Mouse (Mus musculus) limb, embryonic 12.5 days (tissue): ENCODE data around the gene Gm9903. TPM values are rescaled to one million over a fixed set of nuclear protein-coding genes. Genes with fewer than 3 reads are reported as not detected.

ENCODE experiments used
- ATAC-seq: fragments of 200-750 bp; cut with Nextera tagmentation; 2 replicates; pipeline ENCODE4 v1.8.0; 2017; ENCODE audit warnings: low read depth, moderate TSS enrichment; ENCODE audit not compliant: insufficient number of reproducible peaks, insufficient read depth, low FRiP score, low TSS enrichment
- H3K27ac ChIP-seq: fragments of 300-500 bp; sonication (generic); 2 replicates; pipeline ENCODE4 v1.5.1; 2016; ENCODE audit warnings: mild to moderate bottlenecking, moderate library complexity
- H3K27me3 ChIP-seq: fragments of 300-500 bp; sonication (generic); 2 replicates; pipeline ENCODE4 v1.6.1; 2016; ENCODE audit warnings: mild to moderate bottlenecking, moderate library complexity
- H3K36me3 ChIP-seq: fragments of 300-500 bp; sonication (generic); 2 replicates; pipeline ENCODE4 v1.6.1; 2016; ENCODE audit warnings: mild to moderate bottlenecking, moderate library complexity
- H3K4me1 ChIP-seq: fragments of 300-500 bp; sonication (generic); replicated peaks from 2 replicates; pipeline ENCODE4 v1.6.1; 2016
- H3K4me2 ChIP-seq: fragments of 300-500 bp; sonication (generic); 2 replicates; pipeline ENCODE4 v1.6.1; 2016; ENCODE audit warnings: mild to moderate bottlenecking, moderate library complexity
- H3K4me3 ChIP-seq: fragments of 300-500 bp; sonication (generic); replicated peaks from 2 replicates; pipeline ENCODE4 v1.5.1; 2016; ENCODE audit warnings: mild to moderate bottlenecking
- H3K9ac ChIP-seq: fragments of 300-500 bp; sonication (generic); replicated peaks from 2 replicates; pipeline ENCODE4 v1.6.1; 2016; ENCODE audit warnings: mild to moderate bottlenecking, moderate library complexity
- H3K9me3 ChIP-seq: fragments of 300-500 bp; sonication (generic); 2 replicates; pipeline ENCODE4 v1.6.1; 2016; ENCODE audit warnings: mild to moderate bottlenecking, moderate library complexity
- WGBS: fragments of 180-500 bp; shearing (Covaris S2); methylation state at CpG from one replicate; pipeline ENCODE4 v1.1.7; 2016; 5-methylcytosine and 5-hydroxymethylcytosine counted together
- polyA plus RNA-seq: library from polyadenylated mRNA; unstranded; fragments of >200 nt; fragmentation: Nextera tagmentation; extraction: Ambion mirVana; gene quantifications from 2 replicates; pipeline ENCODE4 v1.2.1, GENCODE M21; 2016

Gm9903 gene
- polyA plus RNA-seq: 0.46 and 0.74 TPM in 2 replicates

- peaks cover 22% of the 10 kb centered on the region for H3K4me1 ChIP-seq
- peak within 1 kb of the TSS; percentile 76 for H3K4me2 ChIP-seq
- peak within 1 kb of the TSS; percentile 87 for H3K4me3 ChIP-seq
- peaks cover 8% of the 10 kb centered on the region for H3K36me3 ChIP-seq
- no peaks in the 10 kb centered on the region for H3K27me3 ChIP-seq
- under 1% methylated on average over 95 of the region's 99 CpGs for WGBS
- peak within 1 kb of the TSS; percentile 90 for H3K27ac ChIP-seq
- H3K9me3 ChIP-seq: no peaks in the 10 kb centered on the region
- peak within 1 kb of the TSS; percentile 84 for H3K9ac ChIP-seq
- ATAC-seq: peak; percentile 95
Measured at GRCm38 (mm10) chr5:33629301-33629987, at the start of gene Gm9903, which contains the start of gene Fam53a. Gm9903 (plus strand) TSS chr5:33629925. Fam53a (minus strand) TSS chr5:33629635.

GRCm38 (mm10) chr5:33580336-33580735 lies 49.4 kb upstream of the Gm9903 start:
- H3K4me2 ChIP-seq: no peak overlapping the region
- no peaks in the 10 kb centered on the region for H3K36me3 ChIP-seq
- 93% methylated on average over 1 of the region's 1 CpGs for whole genome bisulfite sequencing
- H3K27me3 ChIP-seq: no peaks in the 10 kb centered on the region
- no peak for ATAC-seq
- H3K4me1 ChIP-seq: no peaks in the 10 kb centered on the region
- H3K4me3 ChIP-seq: no peak overlapping the region
- H3K9ac ChIP-seq: no peak overlapping the region
- H3K9me3 ChIP-seq: no peaks in the 10 kb centered on the region
- H3K27ac ChIP-seq: no peak overlapping the region

DNA sequence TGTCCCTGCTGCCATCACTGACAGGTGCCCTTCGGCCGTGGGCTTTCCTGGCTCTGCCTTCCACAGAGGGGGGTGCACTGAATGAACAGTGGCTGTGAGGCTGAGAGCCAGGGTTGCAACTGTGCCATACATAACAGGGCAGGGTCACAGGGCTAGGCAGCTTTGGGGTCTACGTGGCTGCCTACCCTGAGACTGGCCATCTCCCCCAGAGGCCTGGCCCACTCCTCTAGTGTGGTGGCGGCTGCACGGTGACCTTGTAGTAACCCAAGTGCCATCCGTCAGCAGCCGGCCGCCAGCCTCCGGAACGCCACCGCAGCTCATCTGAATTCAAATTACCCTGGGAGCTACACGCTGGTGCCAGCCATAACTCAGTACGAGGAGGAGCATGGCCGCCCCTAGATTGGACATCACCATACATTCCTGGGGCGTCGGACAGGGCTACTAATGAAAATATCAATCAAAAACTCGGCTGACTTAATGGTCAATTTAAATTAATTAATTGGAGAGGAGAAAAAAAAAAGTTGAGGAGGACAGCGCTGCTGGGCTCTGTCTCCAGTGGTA lies 42.1 kb upstream of the Gm9903 start:
- 77% methylated on average over 18 of the region's 18 CpGs for WGBS
- H3K4me1 ChIP-seq: no peaks in the 10 kb centered on the region
- no peak for ATAC-seq

GRCm38 (mm10) chr5:33588066-33588465 lies 41.7 kb upstream of the Gm9903 start:
- Histone ChIP-seq H3K27ac (no peak overlapping the region), H3K4me1 (no peaks in the 10 kb centered on the region), H3K4me3 (no peak overlapping the region), H3K9me3 (no peaks in the 10 kb centered on the region), H3K9ac (no peak overlapping the region), H3K27me3 (peaks cover 8% of the 10 kb centered on the region), H3K36me3 (no peaks in the 10 kb centered on the region), H3K4me2 (no peak overlapping the region)
- ATAC-seq: no peak
- 74% methylated on average over 3 of the region's 3 CpGs for WGBS

More for the DNA sequence above, 42.1 kb upstream of the Gm9903 start:
- no peak overlapping the region for H3K27ac ChIP-seq
- H3K9ac ChIP-seq: no peak overlapping the region
- no peak overlapping the region for H3K4me2 ChIP-seq
- no peak overlapping the region for H3K4me3 ChIP-seq
- no peaks in the 10 kb centered on the region for H3K36me3 ChIP-seq
- peaks cover 8% of the 10 kb centered on the region for H3K27me3 ChIP-seq
- no peaks in the 10 kb centered on the region for H3K9me3 ChIP-seq

DNA sequence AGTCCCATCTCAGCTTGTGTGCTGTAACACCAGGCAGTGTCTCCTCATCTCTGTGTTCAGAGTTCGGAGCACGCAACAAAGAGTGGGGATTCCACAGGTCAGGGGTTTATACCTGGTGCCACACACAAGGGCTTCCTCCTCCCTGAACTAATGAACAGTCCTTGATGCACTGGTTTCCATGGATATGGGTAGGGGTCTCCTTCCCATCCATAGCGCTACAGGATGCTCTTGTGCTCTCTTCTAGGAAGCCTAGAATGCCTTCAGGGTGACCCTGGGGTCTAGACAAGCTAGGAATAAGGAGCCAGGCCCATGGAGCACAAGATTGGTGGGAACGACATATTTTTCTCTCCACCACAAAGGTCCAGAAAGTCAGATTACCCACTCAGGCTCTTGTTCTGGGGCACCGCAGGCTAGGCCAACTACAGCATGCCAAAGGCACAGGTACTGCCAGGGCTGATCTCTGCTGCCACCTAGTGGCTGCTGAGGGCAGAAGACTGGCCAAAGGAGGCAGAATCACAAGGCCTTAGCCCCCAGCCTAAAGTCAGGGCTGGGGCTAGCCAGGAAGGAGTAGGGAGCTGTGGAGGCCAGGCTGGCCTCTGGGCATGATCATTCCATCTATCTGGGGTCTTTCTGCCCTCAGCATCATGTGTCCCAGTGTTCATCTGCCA lies 40.4 kb upstream of the Gm9903 start:
- Histone ChIP-seq H3K4me2 (no peak overlapping the region), H3K4me1 (no peaks in the 10 kb centered on the region), H3K9me3 (no peaks in the 10 kb centered on the region), H3K27ac (no peak overlapping the region), H3K36me3 (no peaks in the 10 kb centered on the region), H3K4me3 (no peak overlapping the region), H3K9ac (no peak overlapping the region), H3K27me3 (peaks cover 8% of the 10 kb centered on the region)
- no peak for ATAC-seq
- 60% methylated on average over 5 of the region's 5 CpGs for WGBS

DNA sequence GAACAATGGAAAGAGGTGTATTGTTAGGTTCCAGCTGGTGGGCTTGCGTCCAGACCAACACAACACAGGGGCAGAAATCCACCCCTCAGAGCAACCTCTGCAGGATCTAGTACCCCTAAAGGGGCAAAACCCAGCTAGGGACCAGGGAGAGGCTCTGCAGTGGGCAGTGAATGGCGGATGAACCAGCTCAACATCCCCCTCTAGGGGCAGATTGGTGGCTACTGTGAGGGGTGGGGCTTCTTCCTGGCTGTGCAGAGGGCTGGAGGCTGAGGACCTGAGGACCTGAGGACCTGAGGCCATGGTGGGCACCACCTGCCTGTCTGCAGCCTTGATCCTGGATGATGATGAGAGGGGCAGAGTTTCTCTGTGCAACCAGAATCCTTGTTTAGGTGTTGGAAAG lies 36.1 kb upstream of the Gm9903 start:
- Histone ChIP-seq H3K27me3 (no peaks in the 10 kb centered on the region), H3K9ac (no peak overlapping the region), H3K9me3 (no peaks in the 10 kb centered on the region), H3K27ac (no peak overlapping the region), H3K4me3 (no peak overlapping the region), H3K4me1 (no peaks in the 10 kb centered on the region), H3K36me3 (peaks cover 10% of the 10 kb centered on the region; the same call in 1 of the 2 replicates), H3K4me2 (no peak overlapping the region)
- 40% methylated on average over 2 of the region's 2 CpGs for WGBS
- no peak for ATAC-seq

DNA sequence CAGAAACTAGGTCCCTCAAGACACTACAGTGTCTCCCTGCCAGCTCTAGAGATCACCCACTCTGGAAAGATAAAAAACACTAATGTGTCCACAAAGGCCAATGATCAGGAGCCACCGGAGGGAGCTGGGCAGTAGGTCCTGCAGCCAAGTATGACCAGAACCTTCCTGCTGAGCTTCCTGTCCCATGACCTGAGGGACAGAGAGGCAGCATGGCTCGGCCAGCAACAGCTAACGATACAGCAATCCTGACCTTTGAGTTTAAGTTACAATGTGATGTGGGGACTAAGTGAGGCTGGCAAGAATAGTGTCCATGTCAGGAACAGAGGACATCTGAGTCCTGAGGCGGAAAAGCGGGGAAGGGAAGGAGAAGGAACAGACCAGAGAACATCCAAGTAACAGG lies 24.4 kb upstream of the Gm9903 start:
- H3K36me3 ChIP-seq: peaks cover 93% of the 10 kb centered on the region
- 79% methylated on average over 5 of the region's 5 CpGs for WGBS
- no peak for ATAC-seq
- H3K9me3 ChIP-seq: no peaks in the 10 kb centered on the region
- no peak overlapping the region for H3K4me3 ChIP-seq
- H3K27ac ChIP-seq: no peak overlapping the region
- H3K4me1 ChIP-seq: no peaks in the 10 kb centered on the region
- H3K27me3 ChIP-seq: no peaks in the 10 kb centered on the region
- H3K4me2 ChIP-seq: no peak overlapping the region
- H3K9ac ChIP-seq: no peak overlapping the region

DNA sequence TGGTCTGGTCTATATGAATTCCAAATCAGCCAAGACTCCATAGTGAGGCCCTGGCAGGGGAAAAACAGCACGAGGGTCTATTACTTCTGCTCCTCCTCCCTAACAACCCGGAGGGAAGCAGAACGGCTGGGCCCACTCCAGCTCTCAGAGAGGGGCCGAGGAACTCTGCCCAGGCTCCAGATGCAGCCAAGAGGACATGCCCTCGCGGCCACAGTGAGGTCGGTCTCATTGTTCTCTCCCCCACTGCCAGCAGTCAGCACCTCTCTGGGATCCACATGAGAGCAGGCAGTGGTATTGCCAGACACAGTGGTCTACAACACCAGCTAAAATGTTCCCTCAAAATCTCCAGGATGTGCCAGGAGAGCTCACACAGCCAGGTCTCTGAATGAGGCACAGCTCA lies 23.1 kb upstream of the Gm9903 start:
- peaks cover 88% of the 10 kb centered on the region for H3K36me3 ChIP-seq

GRCm38 (mm10) chr5:33607434-33607833 lies 22.3 kb upstream of the Gm9903 start:
- no peak overlapping the region for H3K27ac ChIP-seq
- H3K4me2 ChIP-seq: no peak overlapping the region
- 95% methylated on average over 15 of the region's 15 CpGs for WGBS
- no peaks in the 10 kb centered on the region for H3K27me3 ChIP-seq
- no peak overlapping the region for H3K4me3 ChIP-seq
- no peak overlapping the region for H3K9ac ChIP-seq
- H3K4me1 ChIP-seq: no peaks in the 10 kb centered on the region
- H3K36me3 ChIP-seq: peaks cover 89% of the 10 kb centered on the region
- ATAC-seq: no peak
- H3K9me3 ChIP-seq: no peaks in the 10 kb centered on the region

More for the DNA sequence above, 23.1 kb upstream of the Gm9903 start:
- 83% methylated on average over 7 of the region's 7 CpGs for WGBS
- H3K4me2 ChIP-seq: no peak overlapping the region
- no peak overlapping the region for H3K9ac ChIP-seq
- no peaks in the 10 kb centered on the region for H3K9me3 ChIP-seq
- H3K4me3 ChIP-seq: no peak overlapping the region
- ATAC-seq: no peak
- no peak overlapping the region for H3K27ac ChIP-seq
- H3K27me3 ChIP-seq: no peaks in the 10 kb centered on the region
- no peaks in the 10 kb centered on the region for H3K4me1 ChIP-seq

GRCm38 (mm10) chr5:33609226-33609625 lies 20.5 kb upstream of the Gm9903 start:
- Histone ChIP-seq H3K27ac (no peak overlapping the region), H3K4me1 (no peaks in the 10 kb centered on the region), H3K4me2 (no peak overlapping the region), H3K9me3 (no peaks in the 10 kb centered on the region), H3K27me3 (no peaks in the 10 kb centered on the region), H3K9ac (no peak overlapping the region), H3K36me3 (peaks cover 87% of the 10 kb centered on the region), H3K4me3 (no peak overlapping the region)
- 97% methylated on average over 1 of the region's 1 CpGs for whole genome bisulfite sequencing
- ATAC-seq: no peak

DNA sequence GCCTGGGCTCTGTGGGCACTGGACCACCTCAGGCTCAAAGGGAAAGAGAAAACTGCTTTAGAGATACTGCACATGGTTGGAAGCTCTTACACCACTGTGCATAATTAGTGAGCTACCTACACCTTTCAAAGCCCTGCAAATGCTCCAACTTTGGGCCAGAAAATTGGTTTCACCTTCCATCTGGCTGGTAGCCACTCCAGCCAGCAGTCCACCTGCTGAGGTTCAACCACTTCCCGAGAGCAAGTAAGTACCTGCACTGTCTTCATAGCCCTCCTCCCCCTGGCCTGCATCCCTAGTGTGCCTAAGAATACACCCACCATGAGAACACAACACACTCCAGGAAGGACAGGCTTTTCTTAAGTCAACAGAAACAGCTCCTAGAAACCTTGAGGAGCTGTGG lies 17.9 kb upstream of the Gm9903 start:
- no peak for ATAC-seq
- Histone ChIP-seq H3K4me3 (no peak overlapping the region), H3K27ac (no peak overlapping the region), H3K9me3 (no peaks in the 10 kb centered on the region), H3K36me3 (peaks cover 76% of the 10 kb centered on the region), H3K4me1 (no peaks in the 10 kb centered on the region), H3K4me2 (no peak overlapping the region), H3K27me3 (no peaks in the 10 kb centered on the region), H3K9ac (no peak overlapping the region)
- 85% methylated on average over 1 of the region's 1 CpGs for whole genome bisulfite sequencing
